Mouse (Mus musculus): Measurements from ENCODE around the gene 4930512M02Rik. TPM values are rescaled to one million over a fixed set of nuclear protein-coding genes. Genes with fewer than 3 reads are reported as not detected.
"Not testable (repeated sequence)": the region's sequence is repeated elsewhere in the genome, so short reads cannot be mapped to it uniquely, and the experiment has no call there.

Gene 4930512M02Rik
- total RNA-seq (2021): not detected

DNA sequence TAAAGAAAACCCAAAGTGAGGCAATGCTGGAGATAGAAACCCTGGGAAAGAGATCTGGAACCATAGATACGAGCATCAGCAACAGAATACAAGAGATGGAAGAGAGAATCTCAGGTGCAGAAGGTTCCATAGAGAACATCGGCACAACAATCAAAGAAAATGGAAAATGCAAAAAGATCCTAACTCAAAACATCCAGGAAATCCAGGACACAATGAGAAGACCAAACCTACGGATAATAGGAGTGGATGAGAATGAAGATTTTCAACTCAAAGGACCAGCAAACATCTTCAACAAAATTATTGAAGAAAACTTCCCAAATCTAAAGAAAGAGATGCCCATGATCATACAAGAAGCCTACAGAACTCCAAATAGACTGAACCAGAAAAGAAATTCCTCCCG lies at the start of gene 4930512M02Rik:
4930512M02Rik (minus strand) TSS at position 101 of the 400 bp plus-strand sequence.
- intact Hi-C loops (cut with DNase I); DNase-seq (ENCODE audit: low spot score in 2 of 2): not testable (repeated sequence)

DNA sequence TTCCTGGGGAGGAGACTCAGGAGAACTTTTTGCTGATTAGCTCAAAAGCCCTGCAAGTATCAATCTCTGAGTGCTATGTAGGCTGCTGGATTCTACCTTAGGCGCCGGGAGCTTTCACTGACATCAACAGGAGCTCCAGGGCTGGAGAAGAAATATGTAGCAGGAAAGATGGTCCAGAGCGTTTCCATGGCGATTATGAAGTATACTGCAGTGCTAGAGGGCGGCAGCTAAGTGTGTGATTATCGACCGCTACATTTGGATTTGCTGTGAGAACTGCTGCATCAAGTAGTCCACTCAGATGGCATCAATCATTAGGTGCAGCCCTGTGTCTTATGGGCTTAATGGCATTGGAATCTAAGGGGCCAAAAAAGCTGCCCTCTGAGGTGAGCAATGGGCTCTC lies 49.5 kb upstream of the 4930512M02Rik start:
- intact Hi-C loops (cut with DNase I): no loop called here
- DNase-seq (ENCODE audit: low spot score in 2 of 2): no peak

DNA sequence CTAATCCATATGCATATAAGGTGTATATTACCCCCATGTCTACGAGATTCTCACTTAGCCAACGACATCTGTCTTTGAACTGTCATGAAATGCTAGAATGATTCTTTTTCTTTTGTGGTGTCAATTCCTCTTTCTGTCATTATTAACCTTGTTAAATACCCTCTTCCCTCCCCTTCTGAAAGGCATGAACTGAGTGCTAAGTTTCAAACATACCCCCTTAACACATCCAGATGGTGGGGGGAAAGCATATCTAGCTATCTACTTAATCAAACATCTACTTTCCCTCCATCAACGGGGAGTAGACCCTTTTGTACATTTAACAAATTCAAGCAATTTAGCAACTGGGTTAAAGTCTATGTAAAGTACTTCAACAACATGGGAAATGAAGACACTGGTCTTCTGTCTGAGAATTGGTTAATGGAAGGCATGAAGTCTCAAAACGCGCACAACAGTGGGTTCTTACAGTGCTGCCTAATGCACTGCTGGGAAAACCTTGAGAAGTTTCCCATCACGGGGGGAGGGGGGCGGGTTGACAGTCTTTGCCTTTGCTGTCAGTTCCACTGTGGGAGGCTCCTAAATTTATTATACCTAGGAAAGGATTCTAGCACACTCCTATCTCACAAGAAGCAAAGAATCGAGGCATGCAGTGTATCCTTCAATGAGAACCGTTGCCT lies 48.6 kb upstream of the 4930512M02Rik start:
- intact Hi-C loops (cut with DNase I): no loop called here
- DNase-seq (ENCODE audit: low spot score in 2 of 2): no peak

DNA sequence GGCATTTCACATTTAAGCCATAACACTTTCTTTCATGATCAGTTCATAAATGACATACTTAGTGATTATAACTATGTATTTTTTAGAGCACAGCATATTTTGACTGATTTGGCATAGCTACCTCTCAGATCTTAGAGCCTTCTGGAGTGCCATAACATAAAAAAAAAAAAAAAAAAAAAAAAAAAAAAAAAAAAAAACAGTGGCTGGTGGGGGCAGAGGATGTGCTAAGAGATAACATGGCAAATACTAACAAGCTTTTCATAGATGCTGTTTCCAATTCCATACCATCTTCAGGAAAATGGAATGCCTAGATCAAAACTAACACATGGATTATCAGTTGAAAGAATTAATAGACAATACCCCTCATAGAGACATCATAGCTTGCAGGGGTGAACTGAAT lies 47.4 kb upstream of the 4930512M02Rik start:
- no peak for DNase-seq (ENCODE audit: low spot score in 2 of 2)
- intact Hi-C loops (cut with DNase I): no loop called here

DNA sequence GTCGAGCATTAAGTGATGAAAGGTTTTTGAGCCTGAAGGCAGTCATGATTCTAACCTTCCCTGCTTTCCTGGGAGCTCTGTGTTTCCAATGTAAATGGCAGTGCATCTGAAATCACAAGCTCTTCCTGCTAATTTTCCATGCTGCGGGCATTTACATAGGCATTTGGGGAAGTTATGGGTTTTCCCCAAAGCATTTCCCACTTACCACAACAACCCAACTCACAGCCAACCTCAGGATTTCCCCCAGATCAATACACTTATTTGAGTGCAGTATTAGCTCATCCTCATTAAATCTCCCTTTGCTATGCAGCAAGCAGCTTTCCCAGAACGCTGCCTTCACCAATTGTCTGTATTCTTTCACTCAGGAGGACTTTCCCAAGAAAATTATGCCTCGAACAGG lies 45.3 kb upstream of the 4930512M02Rik start:
- no peak for DNase-seq (ENCODE audit: low spot score in 2 of 2)
- intact Hi-C loops (cut with DNase I): no loop called here

DNA sequence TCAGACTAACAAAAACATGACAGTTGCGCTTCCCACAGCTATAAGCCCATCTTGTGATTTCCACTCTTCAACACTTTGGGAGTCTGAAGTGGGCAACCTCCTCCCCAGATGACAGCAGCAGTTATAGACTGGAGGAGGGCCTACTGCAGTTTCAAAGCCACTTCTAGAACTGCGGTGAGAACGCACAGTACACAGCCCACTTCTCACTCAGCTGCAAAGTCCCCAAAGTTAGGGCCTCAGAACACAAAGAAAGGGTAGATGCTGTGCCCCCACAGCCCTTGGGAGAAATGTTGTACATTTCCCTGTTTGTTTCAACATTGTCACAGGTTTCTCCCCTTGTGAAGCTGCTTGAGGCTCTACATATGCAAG lies 40.3 kb upstream of the 4930512M02Rik start:
- no peak for DNase-seq (ENCODE audit: low spot score in 2 of 2)
- intact Hi-C loops (cut with DNase I): no loop called here

DNA sequence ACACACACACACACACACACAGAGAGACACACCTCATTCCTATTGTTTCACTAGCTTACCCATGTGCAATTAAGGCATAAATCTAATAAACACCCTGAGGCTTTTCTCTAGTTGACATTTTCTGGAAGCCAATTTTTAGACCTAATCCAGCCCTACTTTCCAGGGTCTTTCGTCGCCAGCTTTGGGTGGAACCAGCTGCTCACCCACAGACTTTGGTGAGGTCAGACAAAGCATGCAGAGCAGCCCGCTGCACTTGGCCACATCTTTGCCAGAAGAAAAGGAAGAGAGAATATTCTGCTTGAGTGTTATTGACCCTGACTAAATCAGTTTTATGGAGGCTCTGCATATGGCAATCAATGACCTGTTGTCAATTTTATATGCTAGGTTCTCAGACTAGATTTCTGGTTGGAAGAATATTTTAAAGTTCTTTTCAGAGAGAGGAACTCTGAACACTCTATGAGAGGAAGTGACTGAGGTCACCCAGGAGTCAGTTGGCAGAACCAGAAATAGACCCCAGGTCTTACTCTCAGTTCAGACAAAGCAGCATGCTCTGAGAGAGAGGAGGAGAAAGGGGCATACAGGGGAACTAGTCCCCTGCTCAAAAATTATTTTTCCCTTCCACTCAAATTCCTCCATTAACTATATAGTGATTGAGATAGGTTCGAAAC lies 39.8 kb upstream of the 4930512M02Rik start:
- DNase-seq (ENCODE audit: low spot score in 2 of 2): no peak
- intact Hi-C loops (cut with DNase I): no loop called here

DNA sequence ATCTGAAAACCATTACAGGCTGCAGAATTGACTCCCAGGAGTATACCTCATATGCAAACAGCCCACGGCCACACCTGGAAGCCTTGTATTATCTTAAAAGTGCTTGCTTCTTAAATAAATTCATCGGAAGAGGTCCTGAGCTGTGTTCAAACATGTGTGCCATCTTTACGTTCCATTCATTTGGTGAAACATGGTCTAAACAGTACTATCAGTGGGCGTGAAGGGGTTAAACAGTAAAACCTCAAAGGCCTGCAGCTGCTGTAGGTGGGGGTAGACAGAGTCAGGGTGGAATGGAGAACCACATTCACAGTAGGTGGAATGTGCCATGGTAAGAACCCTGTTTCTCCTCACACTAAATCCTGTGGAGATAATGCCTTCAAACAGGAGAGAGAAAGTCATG lies 33.0 kb upstream of the 4930512M02Rik start:
- intact Hi-C loops (cut with DNase I): no loop called here
- no peak for DNase-seq (ENCODE audit: low spot score in 2 of 2)

DNA sequence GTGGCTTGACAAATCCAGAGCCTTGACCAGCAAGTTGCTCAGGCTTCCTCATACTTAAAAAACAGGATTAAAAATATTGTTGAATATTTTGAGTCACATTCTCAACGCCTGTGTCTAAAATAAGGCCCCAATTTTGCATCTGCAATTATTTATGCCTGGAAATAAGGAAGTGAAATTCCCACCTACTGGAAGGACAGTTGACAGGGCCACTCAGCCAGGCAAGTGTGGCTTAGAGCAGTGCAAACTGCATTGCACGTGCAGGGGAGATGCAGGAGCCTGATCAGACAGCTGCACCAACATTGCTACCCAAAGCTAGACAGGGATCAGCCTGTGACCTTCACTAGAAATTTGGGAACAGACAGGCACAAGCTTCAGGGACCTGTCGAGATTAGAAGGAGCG lies 31.2 kb upstream of the 4930512M02Rik start:
- DNase-seq (ENCODE audit: low spot score in 2 of 2): no peak
- intact Hi-C loops (cut with DNase I): no loop called here

DNA sequence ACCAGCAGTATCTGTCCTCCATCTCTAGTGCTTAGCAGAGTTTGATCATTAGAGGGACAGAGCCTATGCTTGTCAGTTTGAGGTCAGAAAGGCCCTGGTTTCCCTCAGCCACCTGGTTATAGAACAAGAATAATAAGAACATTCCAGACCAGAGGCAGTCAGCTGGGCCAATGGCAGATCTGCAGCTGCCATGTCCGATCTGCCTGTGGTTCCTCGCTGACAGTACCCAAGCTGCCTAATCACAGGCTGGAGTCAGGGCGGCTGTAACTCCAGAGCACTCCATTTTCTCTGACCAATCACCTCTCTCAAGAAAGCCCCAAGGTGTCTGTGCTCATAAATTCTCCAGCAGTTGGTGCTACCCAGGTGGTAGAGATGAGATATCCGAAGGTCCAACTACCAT lies 30.0 kb upstream of the 4930512M02Rik start:
- intact Hi-C loops (cut with DNase I): no loop called here
- DNase-seq (ENCODE audit: low spot score in 2 of 2): no peak

DNA sequence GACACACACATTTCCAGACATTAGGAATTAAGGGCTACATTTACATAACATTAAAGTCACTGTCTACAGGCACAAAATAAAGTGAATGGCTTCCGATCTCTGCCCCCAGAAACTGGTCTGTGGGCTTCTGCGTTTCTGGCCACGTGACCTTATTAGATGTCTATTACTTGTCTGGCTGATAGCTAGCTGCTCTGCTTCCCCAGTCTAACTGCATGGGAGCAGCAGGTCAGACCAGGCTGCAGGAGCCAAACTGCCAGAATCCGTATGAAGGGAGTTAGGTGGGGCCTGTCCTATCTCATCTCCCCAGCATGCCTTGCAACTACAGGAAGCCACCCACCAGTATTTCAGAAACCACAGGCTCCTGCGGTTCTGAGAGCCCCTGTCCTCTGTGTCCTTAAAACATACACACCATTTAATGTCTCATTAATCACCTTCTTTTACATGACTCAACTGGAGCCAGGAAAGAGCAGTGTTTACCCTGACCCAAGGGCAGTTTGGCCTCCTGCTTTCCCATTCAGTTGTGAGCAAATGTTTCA lies 29.4 kb upstream of the 4930512M02Rik start:
- intact Hi-C loops (cut with DNase I): no loop called here

DNA sequence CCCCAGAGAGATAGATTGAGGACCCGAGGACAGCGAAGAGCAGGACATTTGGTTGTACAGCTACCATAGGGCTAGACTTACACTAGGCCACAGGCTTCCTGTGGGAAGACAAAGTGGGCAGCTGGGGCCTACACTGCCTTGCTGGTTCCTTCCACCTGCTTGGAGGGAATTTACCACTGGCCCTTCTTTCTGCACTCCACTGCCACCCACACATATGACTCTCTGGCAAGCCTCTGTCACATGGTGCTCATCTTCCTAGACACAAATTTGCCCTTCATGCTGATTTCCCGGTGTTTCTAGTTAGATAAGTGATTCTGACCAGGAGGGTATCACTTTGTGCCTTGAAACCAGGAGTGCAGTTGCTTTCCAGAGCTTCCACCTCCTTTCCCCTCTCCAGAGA lies 28.8 kb upstream of the 4930512M02Rik start:
- intact Hi-C loops (cut with DNase I): no loop called here

More for the DNA sequence above, 29.4 kb upstream of the 4930512M02Rik start:
- DNase-seq (ENCODE audit: low spot score in 2 of 2): no peak

DNA sequence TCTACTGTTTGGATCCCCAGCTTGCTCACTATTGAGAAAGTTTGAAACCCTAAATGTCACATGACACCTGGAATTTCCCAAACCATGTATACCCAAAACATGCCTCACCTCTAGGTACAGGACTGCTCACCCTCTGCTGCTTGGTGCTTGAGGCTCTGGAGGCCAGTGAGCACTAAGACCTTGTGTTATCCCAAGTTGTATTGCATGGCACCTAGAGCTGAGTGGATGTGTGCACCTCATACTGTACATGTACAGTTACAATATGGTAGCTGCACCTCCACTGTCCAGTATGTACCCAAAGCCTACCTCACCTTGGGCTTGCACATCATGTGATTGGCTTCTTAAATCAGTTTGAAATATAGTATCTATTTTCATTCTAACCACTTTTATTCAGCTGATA lies 16.7 kb upstream of the 4930512M02Rik start:
- DNase-seq (ENCODE audit: low spot score in 2 of 2): no peak
- intact Hi-C loops (cut with DNase I): no loop called here

More for the DNA sequence above, 28.8 kb upstream of the 4930512M02Rik start:
- no peak for DNase-seq (ENCODE audit: low spot score in 2 of 2)

DNA sequence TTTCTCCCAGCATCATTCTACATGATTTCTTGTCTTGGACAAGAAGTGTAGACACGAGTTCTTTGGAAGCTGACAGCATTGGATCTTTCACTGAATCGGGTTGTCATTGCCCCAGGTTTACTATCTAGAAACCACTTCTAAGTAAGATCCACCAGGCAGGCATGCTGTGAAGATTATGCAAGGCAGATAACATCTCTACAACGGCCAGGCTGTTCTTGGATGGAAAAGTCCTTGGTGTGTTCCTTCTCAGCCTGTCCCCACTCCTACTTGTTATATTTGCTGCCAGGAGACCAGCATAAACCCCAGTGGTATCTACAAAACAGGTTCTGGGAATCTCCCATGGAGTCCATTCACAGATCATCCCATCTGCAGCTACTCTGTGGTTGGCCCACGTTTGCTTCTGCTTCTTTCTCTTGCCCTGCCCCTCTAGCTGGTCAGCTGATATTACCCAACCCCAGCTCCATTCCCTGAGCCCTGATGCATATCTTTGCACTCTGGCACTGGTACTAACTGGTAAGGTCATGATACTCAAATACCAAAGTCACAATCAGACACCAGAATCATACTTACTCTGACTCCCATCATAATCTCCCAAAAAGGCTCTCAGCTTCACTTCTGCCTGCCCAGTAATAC lies 3.4 kb downstream of the 4930512M02Rik start:
- no peak for DNase-seq (ENCODE audit: low spot score in 2 of 2)
- intact Hi-C loops (cut with DNase I): no loop called here

DNA sequence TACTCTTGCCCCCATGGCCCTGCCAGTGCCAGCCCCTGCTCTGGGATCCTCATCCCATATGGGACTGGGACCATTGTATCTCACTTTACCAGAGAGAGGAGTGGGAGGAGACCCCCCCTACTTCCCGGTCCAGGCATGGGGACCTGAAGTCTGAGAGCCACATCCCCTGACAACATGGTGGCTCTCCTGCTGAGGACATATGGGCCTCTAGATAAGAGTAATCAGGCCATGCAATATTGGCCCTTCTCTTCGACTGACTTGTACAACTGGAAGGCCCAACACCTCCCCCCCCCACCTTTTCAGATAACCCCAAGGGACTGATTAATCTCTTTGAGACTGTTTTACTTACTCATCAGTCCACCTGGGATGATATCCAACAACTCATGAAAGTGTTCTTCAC lies 18.4 kb downstream of the 4930512M02Rik start:
- DNase-seq (ENCODE audit: low spot score in 2 of 2): no peak
- intact Hi-C loops (cut with DNase I): no loop called here

DNA sequence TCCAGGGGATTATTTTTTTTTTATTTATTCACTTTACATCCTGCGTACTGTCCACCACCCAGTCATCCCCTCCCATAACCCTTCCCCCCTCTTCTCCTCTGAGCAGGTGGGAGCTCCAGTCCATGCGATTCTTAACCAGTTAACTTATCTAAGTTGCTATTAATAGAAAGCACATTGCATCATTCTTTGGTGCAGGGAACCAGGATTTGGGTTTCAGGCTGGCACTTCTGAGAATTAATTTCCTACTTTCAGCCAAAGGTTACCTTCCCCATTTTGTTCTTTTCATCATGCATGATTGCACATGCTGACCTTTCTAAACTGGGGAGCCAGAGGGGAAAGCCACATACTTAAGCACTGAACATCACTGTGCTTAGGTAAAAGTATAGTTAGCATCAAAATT lies 40.3 kb downstream of the 4930512M02Rik start:
- intact Hi-C loops (cut with DNase I): no loop called here
- no peak for DNase-seq (ENCODE audit: low spot score in 2 of 2)

DNA sequence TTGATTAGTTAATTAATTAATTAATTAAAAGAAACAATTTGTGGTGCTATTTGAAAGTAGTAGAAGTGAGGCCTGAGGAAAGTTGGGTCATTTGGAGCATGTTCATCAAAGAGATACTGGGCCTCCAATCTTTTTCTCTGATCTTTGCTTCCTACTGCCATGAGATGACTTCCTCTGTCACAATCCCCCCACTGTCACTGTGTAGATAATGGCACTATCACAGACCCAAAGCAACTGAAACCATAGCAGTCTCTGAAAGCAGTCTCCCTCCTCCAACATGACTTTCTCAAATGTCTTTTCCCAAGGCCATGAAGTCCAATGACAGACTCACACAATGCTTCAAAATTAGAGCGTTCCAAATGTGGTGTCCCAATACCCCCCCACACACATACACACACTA lies 41.2 kb downstream of the 4930512M02Rik start:
- intact Hi-C loops (cut with DNase I): no loop called here
- DNase-seq (ENCODE audit: low spot score in 2 of 2): no peak

DNA sequence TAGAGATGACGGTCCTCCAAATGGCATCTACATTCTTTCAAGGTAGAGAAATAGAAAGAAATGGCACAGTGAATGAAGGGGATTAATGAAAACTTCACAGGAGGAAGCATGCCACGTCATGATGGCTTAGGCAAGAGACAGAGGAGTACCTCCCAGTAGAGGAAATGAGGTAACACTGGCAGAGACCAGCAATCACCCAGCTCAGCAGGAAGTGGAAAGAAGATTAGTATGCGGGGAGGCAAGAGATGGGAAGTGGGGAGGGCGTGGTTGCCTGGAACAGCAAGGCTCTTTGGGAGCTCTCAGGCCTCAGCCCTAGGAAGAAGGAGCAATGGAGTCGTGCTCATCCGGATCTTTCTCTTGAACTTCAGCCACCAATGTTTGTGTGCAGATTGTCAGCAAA lies 53.9 kb downstream of the 4930512M02Rik start:
- intact Hi-C loops (cut with DNase I): no loop called here
- no peak for DNase-seq (ENCODE audit: low spot score in 2 of 2)

DNA sequence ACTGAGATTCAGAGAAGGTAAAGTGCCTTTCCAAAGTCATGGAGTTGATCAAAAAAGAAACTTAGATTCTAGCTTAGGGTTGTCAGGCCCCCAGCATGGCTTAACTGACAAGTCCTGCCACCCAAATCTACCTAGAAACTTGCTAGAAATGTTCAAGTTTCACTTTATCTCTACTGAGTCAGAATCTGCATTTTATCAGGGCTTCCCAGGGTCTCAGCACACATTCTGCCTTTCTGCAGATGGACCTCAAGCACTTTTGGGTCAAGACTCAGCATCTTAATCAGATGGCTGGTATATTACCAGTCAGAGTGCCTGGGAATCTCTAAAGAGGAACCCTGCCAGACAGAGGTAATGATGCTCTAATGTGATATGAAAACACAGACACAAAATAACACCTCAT lies 56.9 kb downstream of the 4930512M02Rik start:
- intact Hi-C loops (cut with DNase I): no loop called here
- no peak for DNase-seq (ENCODE audit: low spot score in 2 of 2)

DNA sequence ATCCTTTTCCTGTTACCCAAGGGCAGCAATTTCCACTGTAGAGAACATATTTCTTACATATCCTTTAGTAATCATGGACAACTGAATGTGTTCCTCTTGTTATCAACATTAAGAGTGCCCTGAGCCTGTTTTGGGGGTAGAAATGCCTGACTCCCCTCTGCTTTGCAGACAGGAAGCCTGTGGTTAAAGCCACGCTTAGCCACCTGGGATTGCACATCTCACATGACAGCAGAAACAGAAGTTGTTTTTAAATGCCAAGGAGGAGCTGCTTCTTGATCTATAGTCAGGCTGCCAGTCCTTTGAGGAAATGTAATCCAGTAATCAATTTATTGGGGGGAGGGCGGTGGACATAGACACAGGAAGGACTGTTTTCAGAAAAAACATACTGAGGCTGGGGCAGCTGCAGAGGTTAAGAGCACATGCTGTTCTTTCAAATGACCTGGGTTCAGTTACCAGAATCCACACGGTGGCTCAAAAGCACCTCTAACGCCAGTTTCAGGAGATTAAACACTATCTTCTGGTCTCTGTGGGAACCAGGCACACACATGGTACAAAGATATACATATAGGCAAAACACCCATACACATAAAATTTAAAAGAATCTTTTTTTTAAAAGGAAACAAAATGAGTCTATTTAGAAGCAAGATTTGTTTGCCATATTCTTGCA lies 58.0 kb downstream of the 4930512M02Rik start:
- intact Hi-C loops (cut with DNase I): no loop called here

More for the DNA sequence above, 58.0 kb downstream of the 4930512M02Rik start:
- DNase-seq (ENCODE audit: low spot score in 2 of 2): no peak

Data from left cerebral cortex, postnatal 36 days (tissue).